Comparison of ENCODE assay signal across 8 mouse cellular contexts in genomic region chr8:84687003-84687704, GRCm38 (mm10). TPM values are rescaled to one million over a fixed set of nuclear protein-coding genes. Genes with fewer than 3 reads are reported as not detected.
DNase-seq lines count a peak whose midpoint lies in the region; ATAC-seq and TF ChIP-seq lines count a peak whose summit lies in the region.

No protein-coding gene starts in this region.

- H3K9me3 ChIP-seq in heart, embryonic 14.5 days (ENCODE audit: control insufficient read depth, low read length) = no peaks in the 10 kb centered on the region
- no peaks in the 10 kb centered on the region for H3K9me3 ChIP-seq in limb, embryonic 12.5 days
- no peaks in the 10 kb centered on the region for H3K9me3 ChIP-seq in neural tube, embryonic 11.5 days (ENCODE audit: control insufficient read depth, low read length)

- H3K27me3 ChIP-seq in heart, embryonic 14.5 days (ENCODE audit: control insufficient read depth, insufficient read depth, low read length) = no peaks in the 10 kb centered on the region
- no peaks in the 10 kb centered on the region for H3K27me3 ChIP-seq in limb, embryonic 12.5 days
- H3K27me3 ChIP-seq in neural tube, embryonic 11.5 days (ENCODE audit: control insufficient read depth, insufficient read depth, low read length) = no peaks in the 10 kb centered on the region

- peak overlapping the region; percentile 87 for H3K4me2 ChIP-seq in heart, embryonic 14.5 days (ENCODE audit: low read length)
- peak overlapping the region; percentile 90 for H3K4me2 ChIP-seq in limb, embryonic 12.5 days
- peak overlapping the region; percentile 86 for H3K4me2 ChIP-seq in neural tube, embryonic 11.5 days (ENCODE audit: low read depth)

- TF ChIP-seq POLR2A in lung, adult 2 months (IDR thresholded peaks at IDR 0.05; ENCODE audit: borderline replicate concordance, extremely low read depth, low read depth, low read length) = no peak

- peak; percentile 38 for ATAC-seq in heart, embryonic 14.5 days (ENCODE audit: insufficient number of reproducible peaks, insufficient read depth, low FRiP score, low read depth)
- peak; percentile 42 for ATAC-seq in limb, embryonic 12.5 days (ENCODE audit: insufficient number of reproducible peaks, insufficient read depth, low FRiP score, low TSS enrichment, low read depth)
- peak; percentile 24 for ATAC-seq in neural tube, embryonic 11.5 days (ENCODE audit: insufficient read depth, low FRiP score, low TSS enrichment)

- no peak for TF ChIP-seq CTCF in lung, adult 2 months (IDR thresholded peaks at IDR 0.05; ENCODE audit: insufficient read depth, low read length)

- no peak for DNase-seq in lung, adult 2 months
- DNase-seq in lung, postnatal 25 days (ENCODE audit: low spot score) = no peak
- peak; percentile 55 for DNase-seq in brain, adult 2 months (ENCODE audit: low read depth, low spot score)
- peak; percentile 58 for DNase-seq in neural tube, embryonic 11.5 days (ENCODE audit: low spot score)
- DNase-seq in natural killer cell, adult 2 months (ENCODE audit: low spot score in 2 of 2) = no peak
- no peak for DNase-seq in right cerebral cortex, postnatal 36 days (ENCODE audit: low spot score in 2 of 2)

- peak overlapping the region; percentile 100 for H3K9ac ChIP-seq in heart, embryonic 14.5 days (ENCODE audit: low read length)
- peak overlapping the region; percentile 99 for H3K9ac ChIP-seq in limb, embryonic 12.5 days (replicated peaks)
- H3K9ac ChIP-seq in neural tube, embryonic 11.5 days (ENCODE audit: low read length) = peak overlapping the region; percentile 98

- H3K36me3 ChIP-seq in heart, embryonic 14.5 days (ENCODE audit: control insufficient read depth, insufficient read depth, low read length) = peaks cover 25% of the 10 kb centered on the region
- peaks cover 38% of the 10 kb centered on the region for H3K36me3 ChIP-seq in limb, embryonic 12.5 days
- H3K36me3 ChIP-seq in neural tube, embryonic 11.5 days (ENCODE audit: control insufficient read depth, insufficient read depth, low read length) = peaks cover 1% of the 10 kb centered on the region

- peak overlapping the region; percentile 83 to 95 for H3K27ac ChIP-seq in heart, embryonic 14.5 days (replicated peaks in 1 of 2; ENCODE audit: control insufficient read depth in 1 of 2, insufficient read depth in 1 of 2, low read depth in 2 of 2, low read length in 2 of 2)
- peak overlapping the region; percentile 98 for H3K27ac ChIP-seq in limb, embryonic 12.5 days
- peak overlapping the region; percentile 86 for H3K27ac ChIP-seq in neural tube, embryonic 11.5 days (ENCODE audit: low read depth, low read length)

- peak overlapping the region; percentile 79 for H3K4me3 ChIP-seq in lung, adult 2 months (replicated peaks; ENCODE audit: extremely low read depth, low read depth, low read length)
- peak overlapping the region; percentile 93 to 99 for H3K4me3 ChIP-seq in heart, embryonic 14.5 days (ENCODE audit: control insufficient read depth in 1 of 2, insufficient read depth in 1 of 2, low read depth in 1 of 2, low read length in 2 of 2)
- H3K4me3 ChIP-seq in limb, embryonic 12.5 days (replicated peaks) = peak overlapping the region; percentile 99
- peak overlapping the region; percentile 96 for H3K4me3 ChIP-seq in neural tube, embryonic 11.5 days (ENCODE audit: low read depth, low read length)

- H3K4me1 ChIP-seq in lung, adult 2 months (ENCODE audit: control insufficient read depth, insufficient read depth, low read length) = peaks cover 15% of the 10 kb centered on the region
- H3K4me1 ChIP-seq in heart, embryonic 14.5 days (ENCODE audit: control insufficient read depth in 2 of 2, insufficient read depth in 2 of 2, low read length in 2 of 2) = peaks cover 14 to 45% of the 10 kb centered on the region in 2 experiments
- peaks cover 39% of the 10 kb centered on the region for H3K4me1 ChIP-seq in limb, embryonic 12.5 days (replicated peaks)
- peaks cover 16% of the 10 kb centered on the region for H3K4me1 ChIP-seq in neural tube, embryonic 11.5 days (ENCODE audit: control insufficient read depth, insufficient read depth, low read length)

- WGBS in lung, adult 2 months = 2% methylated on average over 54 of the region's 62 CpGs
- under 1% methylated on average over 57 of the region's 62 CpGs for WGBS in heart, embryonic 14.5 days
- 1% methylated on average over 60 of the region's 62 CpGs for WGBS in limb, embryonic 12.5 days
- 1% methylated on average over 46 of the region's 62 CpGs for WGBS in neural tube, embryonic 11.5 days

RNA-seq across cellular contexts. Expression of gene Nacc1, which starts 0.5 kb away (rescaled TPM):
- polyA plus RNA-seq in lung, adult 2 months (2012; rRNA removed) = 72.5 and 81.8 TPM in 2 replicates
- polyA plus RNA-seq in heart, embryonic 14.5 days (2014; fragmentation: Nextera tagmentation; extraction: Ambion mirVana) = 15.1 and 17.4 TPM in 2 replicates
- 16.9 and 21.4 TPM in 2 replicates for polyA plus RNA-seq in limb, embryonic 12.5 days (2016; fragmentation: Nextera tagmentation; extraction: Ambion mirVana)
- 26.2 and 27.0 TPM in 2 replicates for polyA plus RNA-seq in neural tube, embryonic 11.5 days (2014; fragmentation: Nextera tagmentation; extraction: Ambion mirVana)

RNA-seq across cellular contexts. Expression of gene Trmt1, which starts 1.0 kb away (rescaled TPM):
- polyA plus RNA-seq in lung, adult 2 months (2012; rRNA removed) = 87.5 and 99.1 TPM in 2 replicates
- polyA plus RNA-seq in heart, embryonic 14.5 days (2014; fragmentation: Nextera tagmentation; extraction: Ambion mirVana) = 46.1 and 50.0 TPM in 2 replicates
- polyA plus RNA-seq in limb, embryonic 12.5 days (2016; fragmentation: Nextera tagmentation; extraction: Ambion mirVana) = 63.4 and 66.9 TPM in 2 replicates
- polyA plus RNA-seq in neural tube, embryonic 11.5 days (2014; fragmentation: Nextera tagmentation; extraction: Ambion mirVana) = 60.4 and 60.6 TPM in 2 replicates

RNA-seq across cellular contexts. Expression of gene Lyl1, which starts 14.1 kb away (rescaled TPM):
- 20.2 and 21.9 TPM in 2 replicates for polyA plus RNA-seq in lung, adult 2 months (2012; rRNA removed)
- polyA plus RNA-seq in heart, embryonic 14.5 days (2014; fragmentation: Nextera tagmentation; extraction: Ambion mirVana) = 12.1 and 13.7 TPM in 2 replicates
- polyA plus RNA-seq in limb, embryonic 12.5 days (2016; fragmentation: Nextera tagmentation; extraction: Ambion mirVana) = 3.7 and 4.7 TPM in 2 replicates
- 4.6 and 5.3 TPM in 2 replicates for polyA plus RNA-seq in neural tube, embryonic 11.5 days (2014; fragmentation: Nextera tagmentation; extraction: Ambion mirVana)

RNA-seq across cellular contexts. Expression of gene Ier2, which starts 24.5 kb away (rescaled TPM):
- 34.6 and 47.1 TPM in 2 replicates for polyA plus RNA-seq in lung, adult 2 months (2012; rRNA removed)
- 36.4 and 43.8 TPM in 2 replicates for polyA plus RNA-seq in heart, embryonic 14.5 days (2014; fragmentation: Nextera tagmentation; extraction: Ambion mirVana)
- 134 and 144 TPM in 2 replicates for polyA plus RNA-seq in limb, embryonic 12.5 days (2016; fragmentation: Nextera tagmentation; extraction: Ambion mirVana)
- 71.6 and 79.4 TPM in 2 replicates for polyA plus RNA-seq in neural tube, embryonic 11.5 days (2014; fragmentation: Nextera tagmentation; extraction: Ambion mirVana)

RNA-seq across cellular contexts. Expression of gene G430095P16Rik, which starts 35.7 kb away (rescaled TPM):
- 2.0 and 2.8 TPM in 2 replicates for polyA plus RNA-seq in lung, adult 2 months (2012; rRNA removed)
- polyA plus RNA-seq in heart, embryonic 14.5 days (2014; fragmentation: Nextera tagmentation; extraction: Ambion mirVana) = 5.2 and 5.9 TPM in 2 replicates
- 9.7 and 11.8 TPM in 2 replicates for polyA plus RNA-seq in limb, embryonic 12.5 days (2016; fragmentation: Nextera tagmentation; extraction: Ambion mirVana)
- 0.84 and 1.8 TPM in 2 replicates for polyA plus RNA-seq in neural tube, embryonic 11.5 days (2014; fragmentation: Nextera tagmentation; extraction: Ambion mirVana)

Comparison
In these comparisons a context has a peak if more than half of its experiments do, and no peak if none do; other contexts are left out.
1. DNase-seq: peak in brain, adult 2 months (single experiment) and neural tube, embryonic 11.5 days (single experiment); none in lung, adult 2 months (single experiment), lung, postnatal 25 days (single experiment), natural killer cell, adult 2 months (0 of 2) and right cerebral cortex, postnatal 36 days (0 of 2).
2. Peak in every context shown above with its lines, with median percentiles within 50 percentile points of each other: H3K4me3 ChIP-seq, ATAC-seq, H3K27ac ChIP-seq, H3K4me2 ChIP-seq and H3K9ac ChIP-seq.